Mouse (Mus musculus): ENCODE data around the gene Tia1.

DNA sequence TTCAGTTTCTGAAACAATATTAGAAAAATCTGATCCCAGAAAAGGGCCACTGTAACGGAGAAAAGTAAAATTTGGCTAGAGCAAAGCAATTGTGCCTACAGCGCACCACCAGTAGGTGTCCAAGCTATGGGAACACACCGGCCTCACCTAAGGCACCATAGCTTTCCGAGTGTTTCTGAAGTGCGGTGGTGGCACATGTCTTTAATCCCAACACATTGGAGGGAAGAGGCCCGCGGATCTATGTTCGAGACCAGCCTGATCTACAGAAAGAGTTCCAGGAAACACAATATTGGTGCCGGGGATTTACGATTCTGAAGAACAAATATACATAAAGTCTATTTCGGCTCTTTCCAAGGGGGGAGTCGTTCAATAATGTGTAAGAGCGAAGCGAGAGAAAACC lies 33.7 kb downstream of the Tia1 start:
- TF ChIP-seq TAL1 (IDR thresholded peaks at IDR 0.05; ENCODE audit: low read length) (no peak), GATA1 (IDR thresholded peaks at IDR 0.05; ENCODE audit: low read length) (no peak)

All from erythroblast, embryonic 14.5 days (primary cell).